Mouse (Mus musculus): Measurements from ENCODE around the gene Nisch.

DNA sequence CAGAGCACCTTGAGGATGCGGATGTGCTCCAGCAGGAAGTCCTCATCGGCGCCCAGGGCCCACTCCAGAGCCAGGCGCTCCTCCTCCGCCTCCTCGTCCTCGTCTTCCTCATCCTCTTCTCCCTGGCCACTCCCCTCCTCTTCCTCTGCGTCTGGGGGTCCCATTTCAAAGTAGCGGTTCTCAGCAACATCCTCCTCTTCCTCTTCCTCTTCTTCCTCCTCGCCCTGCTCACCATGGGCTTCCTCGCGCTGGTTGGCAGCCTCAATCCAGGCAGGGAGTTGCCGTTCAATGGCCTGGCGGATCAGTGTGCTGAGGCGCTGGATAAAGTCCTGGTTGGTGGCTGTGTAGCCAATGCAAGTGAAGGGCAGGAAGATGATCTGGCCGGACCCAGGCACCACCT lies 39.5 kb downstream of the Nisch start:
- TF ChIP-seq POLR2A (IDR thresholded peaks at IDR 0.05; ENCODE audit: low read depth, low read length): no peak
- TF ChIP-seq CTCF (IDR thresholded peaks at IDR 0.05; ENCODE audit: borderline replicate concordance, insufficient read depth, low read length): no peak
